Mouse (Mus musculus) liver, embryonic 14.5 days (tissue): Measurements from ENCODE around the gene Ak6.

Experiments
- CTCF ChIP-seq: IDR thresholded peaks from 2 replicates; pipeline ENCODE4 v1.5.1; 2016; ENCODE audit warnings: antibody characterized with exemption, low read depth, control low read depth
- EP300 ChIP-seq: IDR thresholded peaks from 2 replicates; pipeline ENCODE4 v1.6.1; 2016; ENCODE audit warnings: antibody characterized with exemption, low read depth

GRCm38 (mm10) chr13:100616181-100617087 is 34.3 kb upstream of the Ak6 start, which contains the start of gene Marveld2:
- TF ChIP-seq EP300 (no peak), CTCF (0 out of 2 replicates have a peak, but pooled peaks have one; percentile 8)
